Mouse (Mus musculus) lung, postnatal 0 days (tissue): ENCODE results near the gene Lao1.

Source experiments
- CTCF ChIP-seq: IDR thresholded peaks from 2 replicates; pipeline ENCODE4 v1.5.1; 2016; ENCODE audit warnings: antibody characterized with exemption, mild to moderate bottlenecking
- EP300 ChIP-seq: IDR thresholded peaks from 2 replicates; pipeline ENCODE4 v1.6.1; 2016; ENCODE audit warnings: antibody characterized with exemption, mild to moderate bottlenecking, control low read depth

- no peak for TF ChIP-seq CTCF
- no peak for TF ChIP-seq EP300
Measured at GRCm38 (mm10) chr4:118967711-118968110, 6.3 kb downstream of the Lao1 start.
